Mouse (Mus musculus): ENCODE measurements around the gene Eml1.

Gene Eml1

DNA sequence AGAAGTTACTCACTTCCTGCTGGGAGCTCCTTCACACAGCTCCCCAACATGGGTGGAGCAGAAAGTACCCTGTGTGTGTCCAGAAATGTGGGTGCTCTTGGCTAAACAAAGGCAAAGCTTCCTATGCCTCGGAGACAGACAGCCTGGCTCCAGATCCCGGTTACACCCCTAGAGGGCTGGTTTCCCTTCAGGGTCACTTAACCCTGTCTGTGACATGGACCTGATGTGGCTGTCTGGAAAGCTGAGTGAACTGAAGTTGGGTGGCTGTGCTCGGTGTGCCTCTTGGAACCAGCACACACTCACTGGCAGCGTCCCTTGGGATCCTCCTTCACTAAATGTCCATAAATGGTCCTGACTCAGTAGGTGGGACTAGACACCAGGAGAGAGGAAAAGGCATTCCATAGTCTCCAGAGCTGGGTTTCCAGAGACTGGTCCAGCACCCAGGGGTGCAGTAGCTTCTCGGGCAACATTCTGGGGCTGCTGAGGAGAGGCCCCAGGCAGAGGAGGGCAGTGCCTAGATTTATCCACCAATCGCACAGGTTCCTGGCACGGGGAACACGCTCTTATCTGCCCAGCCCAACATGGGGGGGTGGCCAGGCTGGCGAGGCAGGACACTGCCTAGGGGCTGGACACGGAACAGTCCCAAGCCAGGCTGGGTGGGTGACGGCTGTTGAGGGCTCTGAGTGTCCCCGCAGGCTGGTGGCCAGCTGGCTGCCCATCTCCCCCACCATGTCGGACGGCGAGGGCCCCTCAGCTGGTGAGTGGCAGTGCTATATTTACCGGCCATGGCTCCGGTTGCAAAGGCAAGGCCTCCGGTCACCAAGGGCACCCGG lies at the start of gene Eml1:
Gene Eml1 (plus strand): TSS at position 362 of the 833 bp plus-strand sequence.
- in situ Hi-C loops (cut with MboI, MseI): loop anchor here in 1 of 2 experiments (5.0 to 25.0 kb wide), 2 partner anchors 126 to 1516 kb away; no protein-coding TSS in a partner anchor

DNA sequence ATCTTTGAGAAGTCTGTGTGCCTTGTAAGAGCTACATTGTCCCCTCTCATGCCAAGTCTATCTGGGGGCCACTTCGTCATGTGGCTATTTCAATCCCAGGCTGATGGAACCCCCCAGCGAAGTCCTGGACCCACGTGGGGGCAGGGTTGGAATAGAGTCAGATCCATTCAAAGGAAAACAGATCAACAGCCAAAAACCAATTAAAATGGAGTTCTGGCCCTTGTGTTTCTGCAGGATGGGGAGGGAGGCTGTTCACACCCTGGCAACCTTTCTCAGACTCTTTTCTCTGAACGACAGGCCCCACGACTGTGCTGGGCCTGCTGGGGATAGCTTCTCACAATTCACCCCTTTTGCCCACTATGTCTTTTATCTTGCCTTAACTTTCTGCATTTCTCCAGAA lies 44.4 kb upstream of the Eml1 start:
- in situ Hi-C loops (cut with MboI, MseI): no loop called here

DNA sequence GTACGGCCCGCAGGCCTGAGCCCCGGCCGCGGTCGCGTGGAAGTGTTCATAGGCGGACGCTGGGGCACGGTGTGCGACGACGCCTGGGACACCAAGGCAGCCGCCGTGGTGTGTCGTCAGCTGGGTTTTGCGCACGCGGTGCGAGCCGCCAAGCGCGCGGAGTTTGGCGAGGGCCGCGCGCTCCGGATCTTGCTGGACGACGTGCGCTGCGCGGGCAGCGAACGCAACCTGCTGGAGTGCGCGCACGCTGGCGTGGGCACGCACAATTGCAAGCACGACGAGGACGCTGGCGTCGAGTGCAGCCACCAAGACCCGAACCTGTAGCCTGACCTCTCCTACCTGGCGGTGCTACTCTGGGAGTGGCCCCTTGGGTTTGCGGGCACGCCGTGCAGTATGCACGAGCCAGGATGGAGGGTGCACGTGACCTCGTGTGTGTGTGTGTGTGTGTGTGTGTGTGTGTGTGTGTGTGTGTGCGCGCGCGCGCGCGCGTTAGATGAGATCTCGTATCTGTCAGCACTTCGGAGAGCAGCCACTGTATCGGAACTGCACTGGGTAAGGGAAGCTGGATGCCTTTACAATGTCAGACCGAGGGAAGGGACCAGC lies 42.8 kb upstream of the Eml1 start:
- in situ Hi-C loops (cut with MboI, MseI): no loop called here

DNA sequence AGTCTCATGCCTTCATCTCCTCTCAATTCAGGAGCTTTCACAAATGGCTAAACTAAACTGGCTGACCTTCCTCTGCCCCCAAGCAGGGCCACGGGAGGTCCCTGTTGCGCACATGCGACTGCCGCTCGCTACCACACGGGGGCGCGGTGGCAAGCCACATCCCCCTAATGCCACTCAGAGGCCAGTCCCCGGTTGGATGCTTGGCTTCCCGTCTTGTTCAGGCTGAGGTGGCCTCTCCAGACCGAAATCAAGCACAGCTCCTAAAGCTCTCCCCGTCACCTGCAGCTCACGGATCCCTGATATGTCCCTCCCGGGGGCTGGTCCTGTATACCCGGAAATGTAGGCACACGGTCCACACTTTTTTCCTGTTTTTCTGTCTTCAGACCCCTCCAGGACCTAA lies 37.7 kb upstream of the Eml1 start:
- in situ Hi-C loops (cut with MboI, MseI): no loop called here

DNA sequence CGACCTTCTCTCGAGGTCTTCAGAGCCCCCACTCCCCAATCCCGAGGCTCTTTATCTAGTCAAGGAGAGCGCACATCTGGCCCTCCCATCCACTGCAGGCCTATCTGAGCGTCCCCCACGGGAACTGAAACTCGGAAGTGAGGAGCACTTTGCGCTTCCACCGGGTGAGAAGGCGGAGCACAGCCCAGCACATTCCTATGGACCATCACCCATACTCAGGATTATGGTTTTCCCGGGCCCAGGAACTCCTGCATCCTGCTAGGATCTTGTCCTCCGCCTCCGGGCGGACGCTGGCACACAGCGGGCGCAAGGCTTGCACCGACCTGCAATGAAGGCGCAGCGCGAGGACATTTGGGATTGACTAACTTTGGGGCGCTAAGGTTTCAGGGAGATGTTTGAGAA lies 37.3 kb upstream of the Eml1 start:
- in situ Hi-C loops (cut with MboI, MseI): no loop called here

DNA sequence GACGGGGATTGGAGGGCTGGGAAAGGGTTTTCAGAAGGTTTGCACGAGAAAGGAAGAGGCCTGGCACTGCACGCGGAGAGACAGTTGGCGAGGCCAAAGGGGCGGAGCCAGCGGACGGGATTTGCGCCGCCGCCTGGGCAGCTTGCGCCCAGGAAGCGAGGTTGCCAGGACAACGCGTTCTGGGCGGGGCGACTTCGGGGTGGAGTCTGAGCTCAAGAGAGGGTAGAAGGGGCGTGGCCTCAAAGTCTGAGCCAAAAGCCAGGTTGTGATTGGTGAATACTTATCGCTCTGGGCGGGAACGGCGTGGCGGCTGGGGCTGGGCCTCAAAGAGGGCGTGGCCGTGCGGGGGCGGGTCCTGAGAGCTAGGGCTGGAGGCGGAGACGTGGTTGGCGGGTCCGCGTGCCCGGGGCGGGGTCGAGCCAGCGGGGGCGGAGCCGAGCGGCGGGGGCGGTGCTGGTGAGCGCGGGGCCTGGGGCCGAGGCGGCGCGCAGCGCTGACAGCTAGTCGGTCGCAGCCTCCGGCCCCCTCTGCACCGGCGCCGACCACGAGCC lies 36.8 kb upstream of the Eml1 start, which contains the start of gene Cyp46a1:
Gene Cyp46a1 (plus strand): TSS at position 487 of the 551 bp plus-strand sequence.
- in situ Hi-C loops (cut with MboI, MseI): no loop called here

DNA sequence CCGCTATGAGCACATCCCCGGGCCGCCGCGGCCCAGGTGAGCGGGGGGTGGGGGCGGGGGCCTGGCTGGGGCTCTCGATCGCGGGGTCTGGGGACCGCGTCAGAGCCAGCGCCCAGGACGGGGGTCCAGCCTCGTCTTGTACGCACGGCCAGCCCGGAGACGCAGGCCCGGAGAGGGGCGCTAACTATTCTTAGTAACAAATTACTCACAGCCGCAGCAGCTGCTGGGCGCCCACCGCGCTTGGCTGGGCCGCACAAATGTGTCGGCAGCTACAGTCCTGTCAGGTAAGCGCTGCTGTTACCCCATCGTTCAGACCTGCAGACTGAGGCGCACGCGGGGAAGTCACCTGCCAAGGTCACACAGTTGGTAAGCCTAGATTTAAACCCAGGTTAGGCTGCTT lies 36.2 kb upstream of the Eml1 start:
- in situ Hi-C loops (cut with MboI, MseI): no loop called here

DNA sequence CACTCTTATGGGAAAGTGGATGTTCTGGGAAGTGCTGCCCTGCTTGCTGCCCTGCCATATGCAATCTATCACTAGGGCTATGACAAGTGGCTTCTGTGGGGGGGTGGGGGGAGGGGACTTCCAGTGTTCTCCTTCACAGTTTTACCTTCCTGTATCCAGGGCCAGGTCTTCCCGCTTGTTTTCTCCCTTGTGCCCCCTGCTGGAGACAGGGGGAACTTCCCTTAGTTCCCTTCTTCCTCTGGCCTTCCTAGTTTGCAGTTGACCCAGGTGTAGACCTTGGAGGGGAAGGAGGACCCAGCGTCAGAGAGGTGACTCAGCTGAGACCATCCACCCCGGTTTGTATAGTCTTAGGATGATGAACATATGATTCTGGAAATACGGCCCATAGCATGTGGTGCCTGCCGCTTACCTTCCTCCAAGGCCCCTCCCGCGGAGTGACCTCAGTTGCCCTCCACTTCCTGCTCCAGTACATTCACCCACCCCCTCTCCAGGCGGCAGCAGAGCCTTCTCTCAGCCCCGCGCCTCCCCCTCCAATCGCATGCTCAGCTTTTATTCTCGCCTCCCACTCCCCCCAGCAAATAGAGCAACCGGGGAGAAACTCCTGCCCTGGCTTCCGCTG lies 32.1 kb upstream of the Eml1 start:
- in situ Hi-C loops (cut with MboI, MseI): no loop called here

DNA sequence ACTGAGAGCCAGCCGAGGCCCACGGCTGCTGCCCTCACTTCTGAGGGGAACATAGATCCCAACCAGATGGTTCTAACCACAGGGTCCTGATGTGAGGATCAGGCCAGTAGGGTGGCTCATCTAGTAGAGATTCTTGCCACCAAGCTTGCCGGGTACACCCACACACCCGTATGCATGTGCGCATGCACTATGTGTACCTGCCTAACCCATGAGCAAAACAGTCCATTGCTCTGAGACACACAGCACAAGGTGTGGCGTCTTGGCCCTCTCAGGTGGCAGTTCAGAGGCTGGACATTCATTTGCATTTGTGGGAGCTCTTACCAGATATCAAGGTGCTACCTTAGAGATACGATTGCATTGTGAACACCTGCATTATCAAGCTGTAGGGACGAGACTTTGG lies 22.6 kb upstream of the Eml1 start:
- in situ Hi-C loops (cut with MboI, MseI): no loop called here

DNA sequence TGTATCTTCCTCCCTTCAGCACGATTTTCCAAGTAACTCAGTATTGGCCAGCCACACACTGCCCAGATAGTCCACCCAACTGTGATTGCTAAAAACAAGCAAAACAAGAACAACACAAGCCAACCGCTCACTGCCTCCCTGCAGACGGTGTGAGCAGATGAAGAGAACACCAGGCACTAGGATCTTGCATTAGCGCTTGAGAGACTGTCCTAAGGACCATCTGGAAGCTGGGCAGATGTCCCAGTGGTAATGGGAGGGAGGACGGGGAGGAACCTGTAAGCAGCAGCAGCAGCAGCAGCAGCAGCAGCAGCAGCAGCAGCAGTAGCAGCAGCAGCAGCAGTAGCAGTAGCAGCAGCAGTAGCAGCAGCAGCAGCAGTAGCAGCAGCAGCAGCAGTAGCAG lies 21.7 kb upstream of the Eml1 start:
- in situ Hi-C loops (cut with MboI, MseI): no loop called here

DNA sequence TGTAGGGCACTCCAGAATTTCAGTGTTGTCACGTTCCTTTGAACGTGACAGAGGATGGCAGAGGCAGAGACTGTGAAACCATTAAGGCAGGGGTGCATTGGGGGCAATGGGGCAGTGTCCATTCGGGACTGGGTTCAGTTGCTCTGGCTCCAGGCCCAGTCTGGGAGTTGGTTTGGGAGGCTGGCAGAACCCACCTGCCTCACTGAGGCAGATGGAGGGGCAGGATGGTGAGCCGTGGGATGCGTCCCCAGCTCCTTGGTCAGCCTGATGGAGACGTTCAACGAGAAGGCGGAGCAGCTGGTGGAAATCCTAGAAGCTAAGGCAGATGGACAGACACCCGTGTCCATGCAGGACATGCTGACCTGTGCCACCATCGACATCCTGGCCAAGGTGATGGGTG lies 19.8 kb upstream of the Eml1 start:
- in situ Hi-C loops (cut with MboI, MseI): loop anchor here in 1 of 2 experiments (25.0 kb wide), 1 partner anchor 1536 kb away; no protein-coding TSS in a partner anchor

DNA sequence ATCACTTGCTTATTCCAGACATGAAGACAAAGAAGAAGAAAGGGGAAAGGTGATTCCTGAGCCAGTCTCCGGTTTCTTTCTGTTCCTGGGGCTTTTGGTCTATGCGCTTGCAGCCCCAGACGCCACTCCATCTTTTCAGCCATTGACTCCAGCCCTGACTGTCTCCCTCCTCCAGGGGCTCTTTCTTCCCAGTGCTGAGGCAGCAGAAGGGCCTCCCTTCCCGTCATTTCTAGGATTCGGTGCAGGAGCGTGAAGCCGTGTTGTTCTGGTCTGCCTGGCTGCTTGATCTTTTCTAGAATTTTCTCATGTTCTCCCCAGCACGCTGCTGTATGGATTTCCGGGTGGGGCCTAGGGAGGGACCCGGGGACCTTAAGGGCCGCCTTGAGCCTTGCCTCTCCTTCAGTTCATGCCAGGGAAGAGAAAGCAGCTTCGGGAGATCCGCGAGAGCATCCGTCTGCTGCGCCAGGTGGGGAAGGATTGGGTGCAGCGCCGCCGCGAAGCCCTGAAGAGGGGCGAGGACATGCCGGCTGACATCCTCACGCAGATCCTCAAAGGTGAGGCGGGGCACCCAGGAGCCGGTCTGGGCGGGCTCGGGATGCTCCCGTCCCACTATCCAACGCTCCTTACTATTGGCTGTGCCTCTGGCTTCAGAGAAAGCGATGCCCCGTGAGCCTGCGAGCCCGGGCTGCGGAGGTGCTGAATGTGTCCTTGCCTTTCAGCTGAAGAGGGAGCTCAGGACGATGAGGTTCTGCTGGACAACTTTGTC lies 18.2 kb upstream of the Eml1 start:
- in situ Hi-C loops (cut with MboI, MseI): loop anchor here in 1 of 2 experiments (25.0 kb wide), 1 partner anchor 1535 kb away; no protein-coding TSS in a partner anchor

DNA sequence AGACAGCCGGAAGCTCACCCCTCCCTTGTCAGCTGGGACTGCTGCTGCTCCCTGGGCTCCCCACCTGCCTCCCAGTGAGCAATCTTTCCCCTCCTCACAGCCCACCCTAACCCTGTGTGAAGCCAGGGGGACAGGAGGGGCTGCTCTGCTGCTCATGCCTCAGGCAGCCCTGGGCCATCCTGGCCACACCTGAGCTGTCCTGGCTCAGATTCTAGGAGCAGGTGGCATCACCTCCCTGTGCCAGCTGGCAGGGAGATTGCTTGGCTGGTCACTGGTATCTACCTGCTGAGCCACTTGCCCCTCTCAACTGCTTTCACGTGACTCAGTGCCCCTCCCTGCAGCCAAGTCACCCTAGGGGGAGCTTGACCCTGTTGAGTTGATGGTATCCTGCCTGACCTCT lies 16.5 kb upstream of the Eml1 start:
- in situ Hi-C loops (cut with MboI, MseI): loop anchor here in 1 of 2 experiments (25.0 kb wide), 1 partner anchor 1533 kb away; no protein-coding TSS in a partner anchor

DNA sequence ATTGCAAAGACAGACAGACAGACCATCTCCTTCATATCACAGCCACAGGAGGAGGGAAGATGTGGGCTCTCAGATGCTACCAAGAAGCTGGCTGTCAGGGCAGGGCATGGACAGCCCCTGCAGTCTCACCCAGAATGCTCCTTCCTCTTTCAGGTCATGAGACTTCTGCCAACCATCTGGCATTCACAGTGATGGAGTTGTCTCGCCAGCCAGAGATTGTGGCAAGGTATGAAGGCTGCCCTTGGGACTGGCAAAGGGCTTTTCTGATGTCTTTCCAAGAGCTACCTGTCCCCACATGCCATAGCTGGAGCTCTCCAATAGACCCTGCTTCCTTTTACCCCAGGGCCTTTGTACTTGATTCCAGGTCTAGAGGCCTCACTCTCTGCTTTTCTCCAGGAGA lies 15.5 kb upstream of the Eml1 start:
- in situ Hi-C loops (cut with MboI, MseI): loop anchor here in 1 of 2 experiments (25.0 kb wide), 1 partner anchor 1532 kb away; no protein-coding TSS in a partner anchor

DNA sequence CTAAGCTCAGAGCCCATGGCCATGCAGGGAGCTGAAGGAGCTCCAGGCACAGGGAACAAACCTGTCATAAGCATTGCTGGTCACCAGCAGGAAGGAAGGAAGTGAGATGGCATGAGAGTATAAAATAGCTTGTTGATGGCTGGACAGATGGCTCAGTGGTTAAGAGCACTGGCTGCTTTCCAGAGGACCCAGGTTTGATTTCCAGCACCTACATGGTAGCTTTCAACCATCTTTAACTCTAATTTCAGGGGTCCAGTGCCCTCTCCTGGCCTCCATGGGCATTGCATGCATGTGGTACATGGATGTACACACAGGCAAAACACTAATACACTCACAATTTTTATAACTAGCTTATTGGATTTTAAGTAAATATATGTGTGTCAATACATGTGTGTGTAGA lies 14.8 kb upstream of the Eml1 start:
- in situ Hi-C loops (cut with MboI, MseI): loop anchor here in 1 of 2 experiments (25.0 kb wide), 1 partner anchor 1531 kb away; no protein-coding TSS in a partner anchor

DNA sequence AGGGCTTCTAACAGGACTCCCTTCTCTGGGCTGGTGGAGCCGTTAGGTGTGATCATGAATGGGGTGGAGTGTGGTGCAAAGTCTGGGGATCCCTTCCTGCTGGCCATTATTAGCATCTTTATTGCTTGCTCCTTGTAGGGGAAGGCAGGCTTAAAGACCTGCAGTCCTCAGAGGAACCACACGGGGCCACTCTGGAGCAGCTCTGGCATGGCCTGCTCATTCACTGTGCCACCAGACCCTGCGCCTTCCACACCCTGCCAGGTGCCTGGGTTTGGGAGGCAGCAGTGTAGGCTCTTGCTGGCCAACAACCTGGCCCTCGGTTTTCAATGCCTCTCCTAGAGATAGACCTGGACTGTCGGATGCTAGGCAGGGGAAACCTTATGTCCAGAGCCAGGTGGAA lies 7.0 kb upstream of the Eml1 start:
- in situ Hi-C loops (cut with MboI, MseI): loop anchor here (5.0 to 25.0 kb wide), 2 partner anchors 134 to 1524 kb away; no protein-coding TSS in a partner anchor

DNA sequence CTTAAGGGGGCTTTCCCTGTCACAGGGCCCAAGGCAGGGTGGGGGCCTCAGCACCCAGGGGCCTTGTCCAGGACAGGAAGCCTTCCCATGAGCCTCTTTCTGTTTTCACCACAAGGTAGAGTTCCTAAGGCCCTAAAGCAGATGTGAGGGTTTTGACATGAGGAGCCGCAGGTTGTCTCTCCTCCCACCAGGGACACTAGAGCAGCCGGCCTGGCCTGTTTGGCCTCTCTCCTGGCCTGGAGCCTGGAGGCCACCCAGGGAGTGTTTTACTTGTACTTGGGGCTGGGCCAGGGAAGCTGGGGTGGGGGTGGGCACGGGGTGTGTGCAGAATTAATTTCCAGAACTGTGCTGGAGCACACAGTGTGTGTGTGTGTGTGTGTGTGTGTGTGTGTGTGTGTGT lies 5.4 kb upstream of the Eml1 start:
- in situ Hi-C loops (cut with MboI, MseI): loop anchor here in 1 of 2 experiments (25.0 kb wide), 1 partner anchor 1522 kb away; no protein-coding TSS in a partner anchor

DNA sequence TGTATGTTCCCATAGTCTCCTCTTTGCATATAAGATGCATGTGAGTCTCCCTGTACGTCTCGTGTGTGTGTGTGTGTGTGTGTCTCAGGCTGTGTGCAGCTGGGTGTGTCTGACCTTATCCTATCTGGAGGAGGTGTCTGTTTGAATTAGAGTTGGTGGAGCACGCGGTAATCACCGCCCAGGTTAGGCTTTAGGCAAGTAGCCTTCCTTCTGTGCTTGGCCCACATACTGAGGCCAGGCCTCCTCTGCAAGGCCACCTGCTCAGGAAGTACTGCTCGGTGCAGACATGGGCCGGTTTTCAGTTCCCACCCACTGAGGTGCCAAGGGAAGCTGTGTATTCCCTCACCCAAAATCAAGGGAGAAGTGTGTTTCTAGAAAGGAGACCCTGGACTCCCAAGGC lies 4.9 kb upstream of the Eml1 start:
- in situ Hi-C loops (cut with MboI, MseI): loop anchor here in 1 of 2 experiments (25.0 kb wide), 1 partner anchor 1521 kb away; no protein-coding TSS in a partner anchor

DNA sequence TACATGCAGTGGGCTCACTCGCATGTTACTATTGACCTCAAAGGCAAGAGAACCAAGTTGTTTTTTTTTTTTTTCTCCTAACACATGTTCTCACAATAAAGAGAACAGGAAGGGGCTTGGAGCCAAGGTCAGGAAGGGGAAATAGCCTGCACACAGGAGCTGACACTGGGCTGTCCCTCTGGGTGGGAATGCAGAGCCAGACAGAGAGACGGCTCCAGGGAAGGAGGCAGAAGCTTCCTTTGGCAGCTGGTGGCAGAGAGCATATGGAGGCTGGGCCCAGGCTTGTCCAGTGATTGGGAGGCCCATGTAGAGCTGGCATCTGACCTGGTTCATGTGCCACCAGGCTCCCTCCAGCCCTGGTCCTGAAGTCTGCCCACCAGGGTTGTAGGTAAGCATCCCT lies 2.8 kb upstream of the Eml1 start:
- in situ Hi-C loops (cut with MboI, MseI): loop anchor here in 1 of 2 experiments (25.0 kb wide), 1 partner anchor 1519 kb away; no protein-coding TSS in a partner anchor

DNA sequence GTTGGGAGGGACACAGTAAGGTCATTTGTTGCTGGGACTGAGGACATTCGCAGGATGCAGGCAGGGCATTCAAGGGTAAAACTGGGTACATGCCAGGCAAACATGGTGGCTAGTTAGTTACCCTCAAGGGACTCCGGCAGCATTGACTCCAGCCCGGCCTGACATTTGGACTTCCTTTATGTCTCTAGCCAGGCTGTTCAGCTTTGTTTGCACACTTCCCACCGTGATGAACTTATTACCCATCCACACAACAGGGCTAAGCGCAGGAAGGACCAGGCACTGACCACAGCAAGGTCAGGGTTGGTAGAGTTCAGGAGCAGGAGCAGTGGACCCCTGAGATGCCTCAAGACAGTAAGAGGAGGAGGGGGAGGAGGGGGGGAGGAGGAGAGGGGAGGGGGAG lies 1.8 kb upstream of the Eml1 start:
- in situ Hi-C loops (cut with MboI, MseI): loop anchor here in 1 of 2 experiments (25.0 kb wide), 1 partner anchor 1518 kb away; no protein-coding TSS in a partner anchor

DNA sequence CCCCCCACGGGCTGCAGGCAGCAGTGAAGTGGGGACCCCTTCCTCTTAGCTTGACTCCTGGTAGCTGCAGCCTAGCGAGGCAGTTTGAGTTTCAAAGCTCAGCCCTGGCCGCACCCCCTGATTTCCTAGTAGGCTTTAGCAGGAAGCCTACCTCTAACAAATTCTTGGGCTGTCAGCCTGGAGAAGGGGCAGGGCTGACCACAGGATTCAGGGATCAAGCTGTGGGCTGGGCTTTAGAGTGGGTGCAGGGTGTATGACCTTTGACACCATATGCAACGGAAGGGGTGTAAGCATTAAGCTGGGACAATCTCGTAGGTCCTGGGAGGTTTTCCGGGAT lies 640 bp downstream of the Eml1 start:
- in situ Hi-C loops (cut with MboI, MseI): loop anchor here in 1 of 2 experiments (5.0 to 25.0 kb wide), 2 partner anchors 126 to 1516 kb away; no protein-coding TSS in a partner anchor
